Mouse (Mus musculus): ENCODE results near the gene Hmmr.

Gene Hmmr

GRCm38 (mm10) chr11:40694311-40695087 is 38.7 kb downstream of the Hmmr start:
- peak; percentile 35 to 73 for DNase-seq (ENCODE audit: low spot score in 2 of 2)

GRCm38 (mm10) chr11:40693366-40693951 is 39.8 kb downstream of the Hmmr start:
- DNase-seq (ENCODE audit: low spot score in 2 of 2): peak; percentile 47 to 65

DNA sequence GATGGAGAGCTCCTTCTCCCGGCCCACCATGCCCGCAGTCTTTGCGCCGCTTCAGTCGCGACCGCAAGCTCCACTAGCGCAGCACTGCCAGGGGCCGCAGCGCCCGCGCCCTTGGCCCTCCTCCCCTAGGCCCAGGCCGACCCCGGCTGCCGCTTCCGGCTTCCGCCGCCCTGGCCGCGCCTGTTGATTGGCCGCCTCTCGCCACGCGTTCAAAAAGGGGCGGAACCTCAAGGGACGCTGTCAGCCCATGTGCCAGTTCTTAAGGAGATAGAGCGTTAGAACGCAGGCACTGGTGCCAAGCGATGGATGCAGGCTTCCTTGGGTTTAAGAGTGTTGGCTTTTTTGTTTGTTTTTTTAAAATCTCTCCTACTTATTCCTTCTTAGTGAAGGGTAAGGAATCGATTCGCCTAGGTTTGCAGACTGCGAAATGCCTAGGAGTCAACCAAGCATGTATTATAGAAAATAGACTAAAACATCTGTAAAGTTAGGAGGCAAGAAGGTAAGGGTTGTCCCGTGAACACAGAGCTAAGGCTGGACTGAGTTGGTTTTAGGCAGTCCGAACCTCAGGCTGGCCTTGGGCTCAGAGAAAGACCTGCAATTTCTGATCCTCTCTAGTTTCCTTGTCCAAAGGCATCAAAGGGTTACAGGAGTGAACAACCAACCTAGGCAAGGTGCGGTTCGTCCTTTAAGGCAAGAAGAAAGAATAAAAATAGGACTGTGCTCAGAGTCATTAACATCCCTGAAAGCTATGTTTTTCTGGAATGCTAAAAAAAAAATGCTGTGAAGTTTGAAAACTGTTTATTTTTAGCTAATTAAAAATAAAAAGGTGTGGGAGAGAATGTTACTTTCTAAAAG is 40.5 kb downstream of the Hmmr start:
- peak; percentile 94 for DNase-seq (ENCODE audit: low spot score in 2 of 2)

GRCm38 (mm10) chr11:40692101-40692509 is 41.1 kb downstream of the Hmmr start:
- peak in 1 of 2 experiments; percentile 41 for DNase-seq (ENCODE audit: low spot score in 2 of 2)

GRCm38 (mm10) chr11:40690444-40691127 is 42.6 kb downstream of the Hmmr start:
- no peak for DNase-seq (ENCODE audit: low spot score in 2 of 2)

GRCm38 (mm10) chr11:40683295-40683694 is 49.9 kb downstream of the Hmmr start:
- no peak for DNase-seq (ENCODE audit: low spot score in 2 of 2)

- no peak for DNase-seq (ENCODE audit: low spot score in 2 of 2)
These were observed 50.8 kb downstream of the Hmmr start for GRCm38 (mm10) chr11:40682456-40682855.

GRCm38 (mm10) chr11:40677169-40677568 is 56.1 kb downstream of the Hmmr start:
- no peak for DNase-seq (ENCODE audit: low spot score in 2 of 2)

GRCm38 (mm10) chr11:40675014-40675730 is 58.0 kb downstream of the Hmmr start:
- DNase-seq (ENCODE audit: low spot score in 2 of 2): no peak
